Mouse (Mus musculus): Measurements from ENCODE around the gene Gm21974.
"Not testable (repeated sequence)": the region's sequence is repeated elsewhere in the genome, so short reads cannot be mapped to it uniquely, and the experiment has no call there.

The Gm21974 gene

DNA sequence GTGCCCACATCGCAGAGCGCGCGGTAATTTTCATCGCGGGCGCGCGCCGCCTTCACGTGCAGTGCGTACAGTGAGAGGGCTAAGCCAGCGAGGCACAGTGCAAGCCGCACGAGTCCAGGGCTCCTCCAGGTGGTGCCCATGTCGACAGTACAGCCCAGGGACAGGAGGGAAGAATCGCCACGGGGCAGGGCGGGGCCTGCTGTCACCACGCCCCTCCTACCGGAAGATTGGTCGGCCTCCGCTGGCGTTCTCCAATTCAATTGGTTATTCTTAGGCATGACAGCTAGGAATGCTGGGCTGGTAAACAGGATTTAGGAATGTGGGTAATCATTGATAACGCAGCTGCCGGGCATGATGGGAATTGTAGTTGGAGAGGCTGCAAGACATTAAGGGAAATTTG, at the start of gene Gm21974, which contains the start of gene Vkorc1:
TSS of gene Gm21974 (minus strand) at position 13 of the 400 bp plus-strand sequence.
TSS of gene Vkorc1 (minus strand) at position 176 of the 400 bp plus-strand sequence.
- DNase-seq (ENCODE audit: low read depth, low spot score), result peak; percentile 91

DNA sequence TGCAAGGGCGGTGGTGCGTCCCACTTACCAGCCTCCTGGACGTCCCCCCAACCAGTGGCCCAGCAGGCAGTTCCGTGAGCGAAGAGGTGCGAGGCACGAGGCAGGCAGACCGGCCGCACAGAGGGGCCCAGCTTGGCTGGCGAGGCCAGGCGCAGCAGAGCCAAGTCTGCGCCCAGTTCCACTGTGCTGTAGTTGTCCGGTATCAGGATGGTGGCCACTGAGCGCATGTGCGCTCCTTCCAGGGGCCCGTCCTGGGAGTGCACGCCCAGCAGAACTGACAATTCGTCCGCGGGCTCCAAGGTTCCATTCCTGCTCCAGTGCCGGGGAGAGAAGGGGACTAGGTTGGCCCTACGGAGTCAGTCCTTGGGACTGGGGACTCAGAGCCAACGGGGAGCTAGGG, 49.4 kb upstream of the Gm21974 start:
- no peak for DNase-seq (ENCODE audit: low read depth, low spot score)

DNA sequence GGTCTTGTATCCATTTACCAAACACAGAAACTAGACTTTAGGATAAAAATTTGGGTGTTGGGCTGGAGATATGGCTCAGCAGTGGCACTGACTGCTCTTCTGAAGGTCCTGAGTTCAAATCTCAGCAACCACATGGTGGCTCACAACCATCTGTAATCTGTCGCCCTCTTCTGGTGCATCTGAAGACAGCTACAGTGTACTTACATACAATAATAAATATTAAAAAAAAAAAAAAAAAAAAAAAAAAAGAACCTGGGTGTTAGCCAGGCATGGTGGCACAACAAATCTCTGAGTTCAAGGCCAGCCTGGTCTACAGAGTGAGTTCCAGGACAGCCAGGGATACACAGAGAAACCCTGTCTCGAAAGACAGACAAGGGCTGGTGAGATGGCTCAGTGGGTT, 46.8 kb upstream of the Gm21974 start:
- not testable (repeated sequence) for DNase-seq (ENCODE audit: low read depth, low spot score)

DNA sequence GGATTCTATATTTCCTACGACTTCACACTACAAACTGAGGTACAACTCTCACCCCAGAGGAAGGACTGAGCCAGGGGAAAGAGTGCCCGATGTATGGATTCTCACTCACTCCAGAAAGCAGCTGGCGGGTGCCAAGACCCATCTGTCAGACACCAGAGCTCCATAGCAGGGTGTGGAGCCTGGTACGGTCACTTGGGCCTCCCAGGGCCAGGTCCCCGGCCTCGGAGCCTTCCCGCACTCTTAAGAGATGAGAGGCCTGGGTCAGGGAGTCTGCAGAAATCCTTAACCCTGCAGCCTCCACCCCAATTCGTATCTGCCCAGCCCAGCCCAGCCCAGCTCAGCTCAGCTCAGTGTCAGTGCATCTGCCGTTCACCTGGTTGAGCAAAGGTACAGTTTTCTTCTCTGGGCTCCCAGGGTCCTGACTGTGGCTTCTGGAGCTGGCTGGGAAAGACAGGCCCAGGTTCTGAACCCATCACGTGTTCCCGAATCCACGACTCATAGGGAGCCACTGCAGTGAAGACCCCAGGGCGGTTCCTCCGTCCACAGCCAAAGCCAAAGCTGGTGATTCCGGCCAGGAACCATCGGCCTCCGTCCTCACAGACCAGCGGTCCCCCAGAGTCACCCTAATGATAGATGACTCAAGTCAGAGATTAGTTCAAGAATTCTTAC, 41.1 kb upstream of the Gm21974 start:
- no peak for DNase-seq (ENCODE audit: low read depth, low spot score)

DNA sequence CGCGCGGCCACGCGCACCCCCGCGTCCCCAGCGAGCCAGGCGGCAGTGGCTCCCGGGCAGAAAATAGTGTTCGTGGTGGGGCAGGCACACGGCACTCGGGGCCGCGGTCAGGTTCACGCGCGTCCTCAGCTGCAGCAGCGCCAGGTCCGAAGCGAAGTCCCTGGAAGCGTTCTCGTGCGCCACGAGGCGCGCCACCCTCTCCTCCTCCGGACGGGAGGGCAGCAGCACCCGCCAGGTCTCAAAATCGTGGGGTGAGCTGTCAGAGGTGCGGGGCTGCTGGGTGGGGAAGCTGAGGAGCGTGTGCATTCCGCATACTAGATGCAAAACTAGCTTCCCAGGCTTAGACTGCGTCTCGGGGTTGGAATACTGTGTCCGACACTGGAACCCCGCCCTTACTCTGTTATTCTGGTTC, 40.5 kb upstream of the Gm21974 start:
- no peak for DNase-seq (ENCODE audit: low read depth, low spot score)

DNA sequence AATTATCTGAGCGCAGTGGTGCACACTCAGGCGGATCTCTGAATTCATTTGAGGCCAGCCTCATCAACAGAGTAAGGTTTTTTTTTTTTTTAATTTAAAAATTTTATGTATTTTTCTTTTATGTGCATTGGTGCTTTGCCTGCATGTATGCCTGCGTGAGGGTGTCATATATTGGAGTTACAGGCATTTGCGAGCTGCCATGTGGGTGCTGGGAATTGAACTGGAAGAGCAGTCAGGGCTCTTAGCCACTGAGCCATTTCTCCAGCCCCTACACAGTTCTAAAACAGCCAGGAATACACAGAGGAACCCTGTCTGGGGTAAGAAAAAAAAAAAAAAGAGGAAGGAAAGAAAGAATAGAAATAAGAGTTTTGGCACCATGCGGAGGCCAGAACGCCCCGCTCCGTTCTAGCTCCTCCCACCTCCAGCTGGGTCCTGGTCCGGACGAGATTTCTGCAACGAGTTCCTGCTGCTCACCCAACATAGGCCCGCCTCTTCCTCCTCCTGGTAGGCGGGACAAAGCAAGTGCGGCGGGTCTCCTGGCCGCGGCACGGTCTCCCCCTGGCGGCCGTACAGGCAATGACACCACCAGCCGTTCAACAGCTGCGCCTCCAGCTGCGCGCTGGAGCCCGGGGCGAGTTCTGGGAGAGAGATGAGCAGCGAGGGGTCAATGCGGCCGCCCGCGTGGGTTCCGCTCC, 39.9 kb upstream of the Gm21974 start:
- DNase-seq (ENCODE audit: low read depth, low spot score), result peak; percentile 88

DNA sequence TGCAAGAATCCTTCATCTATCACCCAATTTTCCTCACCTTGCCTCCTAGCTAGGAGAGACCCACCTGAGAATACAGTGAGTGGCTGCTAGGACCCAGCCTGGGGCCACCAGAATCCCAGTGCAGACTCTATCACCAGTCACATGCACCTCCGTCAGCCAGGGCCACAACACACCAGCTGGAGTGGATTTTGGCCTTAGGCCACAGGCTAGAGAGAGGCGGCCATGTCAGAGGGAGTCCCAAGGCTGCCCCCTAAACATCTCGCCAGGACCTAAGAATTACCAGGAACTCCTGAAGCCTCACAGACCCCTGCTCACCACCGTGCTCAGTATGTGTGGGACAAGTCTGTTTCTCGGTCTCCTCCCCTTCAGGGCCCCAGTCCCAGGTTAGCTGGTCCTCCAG, 38.8 kb upstream of the Gm21974 start:
- DNase-seq (ENCODE audit: low read depth, low spot score), result no peak

DNA sequence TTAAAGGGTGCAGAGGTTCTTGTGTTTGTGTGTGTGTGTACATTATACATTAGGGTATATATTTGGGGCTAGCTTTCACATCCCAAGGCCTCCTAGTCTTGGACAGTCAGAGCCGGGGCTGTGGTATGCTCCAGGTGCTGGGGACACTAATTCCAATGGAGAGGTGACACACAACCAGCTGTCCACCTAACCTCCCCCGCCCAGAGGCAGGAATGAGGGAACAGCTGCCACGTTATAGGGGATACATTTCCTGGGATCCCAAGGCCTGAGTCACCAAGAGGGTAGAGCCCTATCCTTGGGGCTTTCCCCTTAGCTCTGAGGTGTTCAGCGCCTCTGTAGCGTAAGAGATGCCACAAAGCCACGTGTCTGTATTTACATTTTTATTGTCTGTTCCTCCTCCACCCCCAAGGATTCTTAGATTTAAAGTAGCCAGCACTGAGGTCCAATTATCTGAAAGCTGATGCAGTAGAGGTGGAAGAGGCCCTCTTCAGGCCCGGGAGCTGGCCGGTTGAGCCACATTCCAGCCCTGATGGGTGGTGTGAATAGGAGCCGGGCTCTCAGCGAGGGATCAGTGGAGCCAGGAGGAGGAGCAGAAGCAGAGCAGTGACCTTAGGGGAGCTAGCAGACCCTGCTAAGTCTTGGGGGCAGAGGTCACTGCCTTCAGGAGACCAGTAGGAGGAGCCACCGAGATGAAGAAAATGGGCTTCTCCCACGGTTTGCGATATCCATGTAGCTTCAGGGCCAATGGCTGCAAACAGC, 37.2 kb upstream of the Gm21974 start:
- DNase-seq (ENCODE audit: low read depth, low spot score), result no peak

DNA sequence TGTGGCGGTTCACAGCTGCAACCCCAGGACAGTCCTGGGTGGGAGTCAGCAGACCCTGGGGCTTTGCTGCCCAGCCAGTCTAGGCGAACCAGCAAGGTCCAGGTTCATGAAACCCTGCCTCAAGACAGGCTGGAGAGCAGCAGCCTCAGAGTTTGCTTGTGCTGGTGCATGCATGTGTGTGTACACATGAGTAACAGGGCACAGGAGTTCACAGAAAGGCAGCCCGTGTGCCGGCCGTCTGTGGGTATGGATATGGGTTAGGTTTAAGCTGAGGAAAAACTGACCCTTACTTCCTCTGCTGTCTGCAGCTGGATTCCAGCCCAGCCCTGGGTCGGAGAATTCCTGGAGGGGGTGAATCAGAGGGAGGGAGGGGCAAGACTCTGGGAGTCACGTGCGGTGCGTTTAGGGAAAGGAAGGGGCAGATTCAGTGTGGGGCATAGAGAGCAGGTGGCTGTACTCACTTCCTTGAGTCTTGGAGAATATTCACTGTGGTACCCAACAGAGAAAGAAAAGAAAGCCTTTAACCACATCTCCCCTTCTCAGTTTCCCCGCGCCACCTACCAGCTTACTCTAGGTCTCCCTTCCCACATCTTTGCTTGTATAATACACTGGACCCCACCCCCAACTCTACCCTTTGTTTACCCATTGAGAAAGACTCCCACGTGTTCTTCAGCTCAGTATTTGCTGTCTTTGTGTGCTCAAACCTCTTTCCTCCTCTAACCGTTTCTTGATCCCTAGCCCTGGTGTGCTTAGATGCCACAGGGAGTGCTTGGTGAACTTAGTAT, 36.3 kb upstream of the Gm21974 start:
- no peak for DNase-seq (ENCODE audit: low read depth, low spot score)

DNA sequence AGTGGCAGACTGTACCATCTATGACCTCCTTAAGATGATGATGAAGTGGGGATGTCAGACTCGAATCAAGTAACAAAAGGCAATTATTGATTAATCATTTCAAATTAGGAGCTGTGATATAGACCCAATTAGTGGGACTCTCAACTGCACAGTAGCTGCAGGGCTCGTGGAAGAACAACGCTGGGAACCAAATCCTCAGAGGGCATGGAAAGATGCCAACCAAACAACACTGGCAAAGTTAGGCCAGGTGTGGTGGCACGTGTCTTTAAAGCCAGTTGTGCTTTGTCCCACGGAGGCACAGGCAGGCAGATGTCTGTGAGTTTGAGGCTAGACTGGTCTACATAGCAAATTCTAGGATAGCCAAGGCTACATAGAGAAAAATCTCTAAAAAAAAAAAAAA, 35.4 kb upstream of the Gm21974 start:
- no peak for DNase-seq (ENCODE audit: low read depth, low spot score)

DNA sequence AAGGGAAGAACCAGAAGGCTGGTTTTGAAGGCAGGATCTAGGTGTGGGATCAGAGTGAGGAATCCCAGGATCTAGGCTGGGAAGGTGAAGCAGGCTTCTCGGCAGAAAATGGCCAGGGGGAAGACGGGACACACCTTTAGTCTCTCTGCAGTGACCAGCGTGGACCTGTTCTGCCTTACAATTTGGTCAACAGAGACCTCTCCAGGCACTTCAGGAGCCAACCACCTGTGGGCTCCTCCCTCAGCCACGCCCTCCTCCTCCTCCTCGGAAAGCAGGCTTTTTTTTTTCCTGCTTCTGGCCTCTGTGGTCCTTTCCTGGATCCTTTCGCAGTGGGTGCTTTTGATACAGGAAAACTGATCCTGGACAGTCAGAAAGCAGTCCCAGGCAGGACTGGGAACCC, 34.7 kb upstream of the Gm21974 start, which contains the start of gene Prss8:
TSS of gene Prss8 (minus strand) at position 182 of the 400 bp plus-strand sequence.
- DNase-seq (ENCODE audit: low read depth, low spot score), result no peak

DNA sequence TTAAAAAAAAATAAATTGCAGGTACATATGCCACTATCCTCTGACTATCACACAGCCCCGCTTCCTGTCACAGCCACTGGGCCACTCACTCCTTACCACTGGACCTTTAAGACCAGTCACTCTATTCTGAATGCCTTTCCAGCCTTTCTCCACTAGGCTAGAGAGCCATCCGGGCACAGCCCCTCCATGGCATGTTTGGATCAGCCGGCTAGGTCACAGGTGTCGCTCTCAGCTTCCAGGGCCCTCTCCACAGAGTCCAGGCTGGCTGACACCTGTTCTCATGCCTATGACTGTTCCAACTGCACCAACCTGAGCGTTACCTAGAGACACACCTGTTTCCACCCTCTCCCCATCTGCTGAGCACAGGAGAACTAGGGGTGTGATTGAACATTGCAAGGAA, 33.3 kb upstream of the Gm21974 start:
- no peak for DNase-seq (ENCODE audit: low read depth, low spot score)

DNA sequence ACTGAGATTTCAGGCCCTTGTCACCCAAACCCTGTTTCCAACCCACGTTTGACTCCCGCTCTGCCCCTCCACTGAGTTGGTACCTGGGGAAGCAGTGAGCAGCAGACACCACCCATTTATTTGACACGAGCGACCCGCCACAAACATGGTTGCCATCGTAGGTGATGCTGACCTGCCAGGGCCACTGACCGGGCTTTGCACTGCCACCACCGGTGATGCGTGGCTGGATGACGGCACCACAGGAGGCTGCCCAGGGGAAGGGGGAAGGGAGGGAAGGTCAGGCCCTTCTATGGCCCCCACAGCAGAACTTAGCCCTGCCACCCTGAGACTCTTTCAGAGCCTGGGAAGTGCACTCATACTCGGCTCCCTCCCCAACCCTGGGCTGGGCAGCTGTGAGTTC, 32.5 kb upstream of the Gm21974 start:
- no peak for DNase-seq (ENCODE audit: low read depth, low spot score)

DNA sequence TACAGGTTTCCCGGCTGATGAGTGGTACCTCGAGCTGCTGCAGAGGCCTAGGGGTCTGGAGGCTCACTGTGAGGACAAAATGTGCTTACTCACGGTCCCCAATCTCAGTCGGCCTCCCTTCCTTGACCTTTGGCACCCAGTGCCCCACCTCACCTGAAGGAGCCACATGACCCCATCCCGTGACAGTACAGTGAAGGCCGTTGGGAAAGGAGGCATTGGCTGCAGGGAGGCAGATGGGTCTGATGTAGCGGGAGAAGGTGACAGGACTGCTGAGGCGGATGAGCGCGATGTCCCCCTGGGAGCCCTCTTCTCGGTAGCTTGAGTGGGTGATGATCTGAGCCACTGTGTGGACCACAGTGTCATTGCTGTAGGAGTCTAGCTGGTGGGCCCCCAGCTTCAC, 31.6 kb upstream of the Gm21974 start:
- DNase-seq (ENCODE audit: low read depth, low spot score), result no peak

DNA sequence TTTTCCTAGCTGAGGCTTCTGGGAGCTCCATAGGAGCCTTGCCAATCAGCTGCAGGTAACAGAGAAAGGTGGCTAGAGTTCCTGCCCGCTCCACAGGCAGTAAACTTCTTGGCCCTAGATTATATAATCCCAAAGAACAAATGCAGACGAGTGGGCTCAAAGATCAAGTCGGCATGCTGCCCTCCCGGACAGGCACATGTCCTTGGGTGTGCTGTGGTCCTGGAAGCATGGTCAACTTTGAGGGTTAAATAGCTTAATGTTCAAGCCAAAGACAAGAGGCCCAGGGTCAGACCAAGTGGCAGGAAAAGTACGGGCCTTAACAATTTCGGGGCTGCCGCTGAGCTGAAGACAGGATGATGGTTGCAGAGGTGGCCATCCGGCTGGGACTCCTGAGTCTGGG, 30.8 kb upstream of the Gm21974 start:
- no peak for DNase-seq (ENCODE audit: low read depth, low spot score)

DNA sequence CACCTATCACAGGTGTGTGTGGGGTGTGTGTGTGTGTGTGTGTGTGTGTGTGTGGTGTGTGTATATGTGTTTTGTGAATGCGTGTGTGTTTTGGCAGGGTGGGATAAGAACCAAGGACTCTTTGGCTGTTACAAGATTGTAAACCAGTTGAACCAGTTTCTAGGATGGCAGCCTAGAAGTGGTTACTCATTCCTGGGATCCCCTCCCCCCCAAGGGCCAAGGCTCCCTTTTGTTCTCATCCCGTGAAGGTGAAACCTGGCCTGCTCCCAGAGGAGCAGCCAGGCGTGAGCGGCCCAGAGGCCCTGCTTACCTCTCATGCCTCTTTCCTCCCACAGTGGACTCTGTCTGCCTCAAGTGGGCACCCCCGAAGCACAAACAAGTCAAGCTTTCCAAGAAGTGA, 30.0 kb upstream of the Gm21974 start:
- DNase-seq (ENCODE audit: low read depth, low spot score), result no peak

DNA sequence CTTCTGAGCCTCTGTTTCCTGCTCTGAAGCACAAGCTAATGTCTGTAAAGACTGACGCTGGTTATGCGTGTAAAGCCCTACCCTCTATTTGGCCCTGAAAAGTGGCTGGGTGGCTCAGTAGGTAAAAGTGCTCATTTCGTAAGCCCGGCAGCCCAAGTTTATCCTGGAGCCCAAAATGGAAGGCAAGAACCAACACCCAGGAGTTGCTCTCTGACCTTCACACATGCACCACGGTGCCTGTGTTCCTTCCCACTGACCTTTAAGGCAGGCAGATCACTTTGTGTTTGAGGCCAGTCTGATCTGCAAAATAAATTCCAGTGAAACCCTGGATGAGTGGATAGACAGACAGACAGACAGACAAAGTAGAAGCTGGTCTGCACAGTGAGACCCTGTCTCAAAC, 28.5 kb upstream of the Gm21974 start:
- no peak for DNase-seq (ENCODE audit: low read depth, low spot score)

DNA sequence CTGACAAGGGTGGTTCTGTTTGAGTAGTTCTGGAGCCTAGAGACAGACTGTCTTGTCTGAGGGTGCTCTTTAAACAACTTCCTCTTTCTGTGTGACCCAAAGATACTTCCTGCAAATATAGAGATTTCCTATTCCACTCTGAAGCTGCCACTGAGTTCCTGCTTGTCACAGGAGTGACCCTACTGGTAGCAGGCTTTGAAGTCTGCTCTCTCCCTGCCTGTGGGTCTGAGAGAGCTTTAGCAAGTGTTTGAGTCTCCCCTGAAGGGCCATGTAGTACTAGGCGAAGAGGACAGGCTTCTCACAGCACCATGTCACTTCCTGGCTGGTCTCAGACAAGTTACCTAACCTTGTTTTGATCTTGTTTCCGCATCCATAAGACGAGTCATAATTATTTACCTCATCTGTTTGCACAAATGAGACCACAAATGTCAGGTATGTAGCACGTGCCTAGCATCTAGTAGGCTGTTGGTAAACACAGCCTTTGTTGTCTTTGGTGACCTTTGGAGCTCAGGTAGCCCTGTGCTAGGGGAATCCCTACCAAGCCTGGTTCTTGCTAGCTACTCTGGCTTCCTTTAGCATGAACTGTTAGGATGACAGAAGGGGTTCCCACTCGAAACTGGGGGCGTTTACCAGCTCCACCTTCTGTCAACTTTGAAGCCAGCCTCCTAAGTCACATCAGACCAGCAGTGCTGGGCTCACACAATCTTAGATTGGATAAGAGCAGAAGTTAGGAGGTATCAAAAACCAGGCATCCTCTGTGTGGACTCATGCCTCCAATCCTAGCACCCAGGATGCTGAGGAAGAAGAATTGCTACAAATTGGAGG, 27.4 kb upstream of the Gm21974 start:
- DNase-seq (ENCODE audit: low read depth, low spot score), result no peak

DNA sequence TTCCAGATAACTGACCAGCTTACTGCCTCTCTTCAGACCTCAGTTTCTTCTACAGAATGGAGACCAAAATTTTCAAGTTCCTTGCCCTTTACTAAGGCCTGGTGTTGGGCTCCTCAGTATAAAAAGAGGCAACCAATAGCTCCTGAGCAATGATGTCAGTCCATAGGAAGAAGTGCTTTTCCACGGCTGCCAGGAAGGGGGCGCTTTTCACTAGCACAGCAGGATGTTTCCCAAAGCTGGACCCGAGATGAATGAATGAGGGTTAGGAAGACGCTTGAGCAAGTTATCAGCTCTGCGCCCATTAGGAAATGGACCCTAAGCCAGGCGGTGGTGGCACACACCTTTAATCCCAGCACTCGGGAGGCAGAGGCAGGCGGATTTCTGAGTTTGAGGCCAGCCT, 26.3 kb upstream of the Gm21974 start:
- DNase-seq (ENCODE audit: low read depth, low spot score), result no peak

DNA sequence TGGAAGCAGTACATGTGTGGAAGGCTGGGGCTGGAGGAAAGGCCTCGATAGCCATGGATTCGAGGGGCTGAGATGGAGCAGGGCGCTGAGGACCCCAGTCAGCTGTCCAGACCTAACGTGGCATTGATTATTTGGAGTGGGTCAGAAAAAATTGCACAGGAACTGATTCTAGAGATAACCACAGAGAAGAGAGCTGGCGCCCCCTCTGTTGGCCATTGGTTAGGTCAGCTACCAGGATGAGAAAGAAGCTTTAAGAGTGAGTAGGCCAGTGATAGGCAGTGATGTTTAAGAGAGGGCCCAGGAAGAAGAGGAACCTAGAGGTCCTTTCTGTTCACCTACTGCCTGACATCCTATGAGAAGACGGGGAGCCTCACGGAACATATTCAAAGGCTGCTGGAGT, 24.0 kb upstream of the Gm21974 start:
- DNase-seq (ENCODE audit: low read depth, low spot score), result no peak

DNA sequence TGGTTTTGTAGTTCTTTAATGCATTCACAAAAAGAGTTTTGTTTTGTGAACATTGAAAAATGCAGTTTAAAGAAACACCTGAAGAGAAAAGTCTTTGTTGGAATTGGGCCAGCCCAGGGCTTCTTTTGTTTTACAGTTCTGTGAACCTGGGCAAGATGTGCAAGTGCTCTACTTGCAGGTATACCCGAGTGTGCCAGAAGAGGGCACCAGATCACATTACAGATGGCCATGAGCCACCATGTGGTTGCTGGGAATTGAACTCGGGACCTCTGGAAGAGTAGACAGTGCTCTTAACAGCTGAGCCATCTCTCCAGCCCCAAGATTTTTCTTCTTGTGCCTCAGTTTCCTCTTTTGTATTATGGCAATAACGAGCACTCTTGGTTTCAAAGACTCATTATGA, 22.9 kb upstream of the Gm21974 start:
- DNase-seq (ENCODE audit: low read depth, low spot score), result no peak

All from brain, embryonic 18.5 days (tissue).